Mouse (Mus musculus) hindbrain, embryonic 16.5 days (tissue): ENCODE data around the gene Ntn4. TPM values are rescaled to one million over a fixed set of nuclear protein-coding genes. Genes with fewer than 3 reads are reported as not detected.
A peak's percentile ranks its signal among the peaks of the same experiment; 100 is the strongest.

Experiments used
- ATAC-seq: fragments of 200-750 bp; cut with Nextera tagmentation; 2 replicates; pipeline ENCODE4 v1.8.0; 2017; ENCODE audit warnings: moderate TSS enrichment, moderate library complexity
- H3K27ac ChIP-seq: fragments of 300-500 bp; sonication (generic); 2 replicates; pipeline ENCODE4 v1.5.1; 2014; ENCODE audit warnings: low read depth, mild to moderate bottlenecking, control low read depth, low read length, moderate library complexity
- H3K27me3 ChIP-seq: fragments of 300-500 bp; sonication (generic); replicated peaks from 2 replicates; pipeline ENCODE4 v1.6.1; 2014; ENCODE audit warnings: low read length; ENCODE audit not compliant: control insufficient read depth, insufficient read depth
- H3K36me3 ChIP-seq: fragments of 300-500 bp; sonication (generic); 2 replicates; pipeline ENCODE4 v1.6.1; 2014; ENCODE audit warnings: mild to moderate bottlenecking, low read length, moderate library complexity, mixed read lengths; ENCODE audit not compliant: control insufficient read depth, insufficient read depth
- H3K4me1 ChIP-seq: fragments of 300-500 bp; sonication (generic); 2 replicates; pipeline ENCODE4 v1.6.1; 2014; ENCODE audit warnings: low read depth, low read length; ENCODE audit not compliant: control insufficient read depth, insufficient read depth
- H3K4me2 ChIP-seq: fragments of 300-500 bp; sonication (generic); 2 replicates; pipeline ENCODE4 v1.6.1; 2014; ENCODE audit warnings: mild to moderate bottlenecking, low read length, control low read depth, moderate library complexity
- H3K4me3 ChIP-seq: fragments of 300-500 bp; sonication (generic); 2 replicates; pipeline ENCODE4 v1.5.1; 2014; ENCODE audit warnings: mild to moderate bottlenecking, low read length, control low read depth, moderate library complexity
- H3K9ac ChIP-seq: fragments of 300-500 bp; sonication (generic); 2 replicates; pipeline ENCODE4 v1.6.1; 2014; ENCODE audit warnings: low read depth, mild to moderate bottlenecking, control low read depth, low read length, moderate library complexity
- H3K9me3 ChIP-seq: fragments of 300-500 bp; sonication (generic); 2 replicates; pipeline ENCODE4 v1.6.1; 2014; ENCODE audit warnings: mild to moderate bottlenecking, low read length, moderate library complexity; ENCODE audit not compliant: control insufficient read depth
- WGBS: fragments of 180-500 bp; shearing (Covaris S2); extraction: QIAGEN DNeasy Blood & Tissue Kit; methylation state at CpG from one replicate; pipeline ENCODE4 v1.1.7; 2014; 5-methylcytosine and 5-hydroxymethylcytosine counted together
- polyA plus RNA-seq: library from polyadenylated mRNA; unstranded; fragments of >200 nt; fragmentation: Nextera tagmentation; extraction: Ambion mirVana; gene quantifications from 2 replicates; pipeline ENCODE4 v1.2.1, GENCODE M21; 2015

The Ntn4 gene
- polyA plus RNA-seq, 1 experiment from 2014 or later = 0.81 TPM

GRCm38 (mm10) chr10:93731248-93731691, 90.8 kb downstream of the Ntn4 start:
- no peaks in the 10 kb centered on the region for H3K9me3 ChIP-seq
- H3K4me3 ChIP-seq = no peak overlapping the region
- no peak for ATAC-seq
- peaks cover 2% of the 10 kb centered on the region for H3K4me1 ChIP-seq
- H3K9ac ChIP-seq = no peak overlapping the region
- 86% methylated on average over 9 of the region's 9 CpGs for WGBS
- no peaks in the 10 kb centered on the region for H3K36me3 ChIP-seq
- H3K4me2 ChIP-seq = no peak overlapping the region
- no peak overlapping the region for H3K27ac ChIP-seq
- H3K27me3 ChIP-seq = no peaks in the 10 kb centered on the region

GRCm38 (mm10) chr10:93736114-93736645, 95.7 kb downstream of the Ntn4 start:
- ATAC-seq = peak; percentile 56; the same call in 1 of the 2 replicates

GRCm38 (mm10) chr10:93737080-93737479, 96.6 kb downstream of the Ntn4 start:
- H3K27me3 ChIP-seq = no peaks in the 10 kb centered on the region
- no peak overlapping the region for H3K9ac ChIP-seq
- H3K4me2 ChIP-seq = no peak overlapping the region
- H3K4me1 ChIP-seq = peaks cover 2% of the 10 kb centered on the region
- no peak for ATAC-seq
- no peaks in the 10 kb centered on the region for H3K9me3 ChIP-seq
- H3K27ac ChIP-seq = no peak overlapping the region
- 45% methylated on average over 5 of the region's 5 CpGs for WGBS
- no peak overlapping the region for H3K4me3 ChIP-seq
- no peaks in the 10 kb centered on the region for H3K36me3 ChIP-seq

More at GRCm38 (mm10) chr10:93736114-93736645, 95.7 kb downstream of the Ntn4 start:
- no peaks in the 10 kb centered on the region for H3K27me3 ChIP-seq
- no peak overlapping the region for H3K27ac ChIP-seq
- H3K4me3 ChIP-seq = no peak overlapping the region
- no peak overlapping the region for H3K9ac ChIP-seq
- H3K9me3 ChIP-seq = no peaks in the 10 kb centered on the region
- WGBS = 12% methylated on average over 6 of the region's 6 CpGs
- no peaks in the 10 kb centered on the region for H3K36me3 ChIP-seq
- peaks cover 2% of the 10 kb centered on the region for H3K4me1 ChIP-seq
- H3K4me2 ChIP-seq = no peak overlapping the region

GRCm38 (mm10) chr10:93741446-93742096, 101.1 kb downstream of the Ntn4 start:
- no peak for ATAC-seq
- Histone ChIP-seq H3K9ac (no peak overlapping the region), H3K4me2 (no peak overlapping the region), H3K27ac (no peak overlapping the region), H3K4me1 (no peaks in the 10 kb centered on the region; the same call in 1 of the 2 replicates), H3K9me3 (no peaks in the 10 kb centered on the region), H3K27me3 (no peaks in the 10 kb centered on the region), H3K36me3 (no peaks in the 10 kb centered on the region), H3K4me3 (no peak overlapping the region)
- 66% methylated on average over 14 of the region's 14 CpGs for WGBS

- Histone ChIP-seq H3K4me1 (no peaks in the 10 kb centered on the region), H3K9me3 (no peaks in the 10 kb centered on the region), H3K27ac (no peak overlapping the region), H3K9ac (no peak overlapping the region), H3K4me2 (no peak overlapping the region), H3K36me3 (no peaks in the 10 kb centered on the region), H3K27me3 (no peaks in the 10 kb centered on the region), H3K4me3 (no peak overlapping the region)
- 73% methylated on average over 3 of the region's 3 CpGs for WGBS
- ATAC-seq = no peak
Observed at GRCm38 (mm10) chr10:93742097-93742446, 101.6 kb downstream of the Ntn4 start.

GRCm38 (mm10) chr10:93742598-93742997, 102.1 kb downstream of the Ntn4 start:
- H3K27me3 ChIP-seq = no peaks in the 10 kb centered on the region
- H3K9ac ChIP-seq = no peak overlapping the region
- WGBS = 69% methylated on average over 6 of the region's 6 CpGs
- H3K9me3 ChIP-seq = no peaks in the 10 kb centered on the region
- no peak overlapping the region for H3K4me3 ChIP-seq
- no peak for ATAC-seq
- no peaks in the 10 kb centered on the region for H3K36me3 ChIP-seq
- H3K4me1 ChIP-seq = no peaks in the 10 kb centered on the region
- H3K27ac ChIP-seq = no peak overlapping the region
- H3K4me2 ChIP-seq = no peak overlapping the region

DNA sequence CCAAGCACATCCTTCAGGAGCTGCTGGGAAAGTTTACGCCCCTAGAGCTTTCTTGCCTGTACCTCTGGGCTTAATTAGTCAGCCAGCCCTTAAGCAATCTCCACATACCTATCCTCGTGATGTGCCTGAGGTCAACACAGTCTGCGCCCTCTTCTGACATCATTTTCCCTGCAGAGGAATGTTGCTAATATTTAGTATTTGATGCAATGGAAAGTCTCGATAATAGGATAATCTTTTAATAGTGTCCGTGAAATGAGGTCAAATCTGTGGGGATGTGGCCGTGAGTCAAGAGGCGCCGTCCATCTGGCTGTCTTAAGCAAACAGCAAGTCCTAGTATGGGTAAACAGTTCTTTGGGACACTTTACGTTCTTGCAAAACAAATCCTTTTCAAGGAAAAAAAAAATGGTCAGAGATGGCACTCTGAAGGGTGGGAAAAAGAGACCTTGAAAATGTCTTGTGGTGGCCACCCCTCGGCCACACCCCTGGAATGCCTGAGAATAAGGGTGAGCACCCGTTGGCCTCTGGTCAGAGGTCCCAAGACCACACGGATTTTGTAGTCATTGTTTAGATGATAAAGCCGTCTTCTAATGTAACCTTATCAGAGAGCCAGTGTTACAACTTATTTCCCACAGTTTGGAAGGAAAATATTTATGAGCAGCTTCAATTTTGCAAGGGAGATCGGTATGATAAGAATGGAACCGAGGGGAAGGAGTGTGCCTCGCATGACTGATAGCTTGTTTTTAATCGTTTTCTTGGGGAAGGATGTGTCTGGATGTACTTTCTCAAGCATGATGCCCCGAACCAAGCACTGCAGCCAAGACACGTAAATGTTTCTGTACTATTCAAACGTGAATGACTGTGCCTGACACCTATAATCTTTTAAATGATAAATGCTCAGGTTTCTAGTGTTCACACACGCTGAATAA, 109.0 kb downstream of the Ntn4 start:
- no peak overlapping the region for H3K27ac ChIP-seq
- no peaks in the 10 kb centered on the region for H3K4me1 ChIP-seq
- H3K9ac ChIP-seq = no peak overlapping the region
- H3K4me2 ChIP-seq = no peak overlapping the region
- no peak for ATAC-seq
- H3K4me3 ChIP-seq = no peak overlapping the region
- 72% methylated on average over 21 of the region's 21 CpGs for WGBS
- H3K27me3 ChIP-seq = no peaks in the 10 kb centered on the region
- H3K36me3 ChIP-seq = no peaks in the 10 kb centered on the region
- no peaks in the 10 kb centered on the region for H3K9me3 ChIP-seq

DNA sequence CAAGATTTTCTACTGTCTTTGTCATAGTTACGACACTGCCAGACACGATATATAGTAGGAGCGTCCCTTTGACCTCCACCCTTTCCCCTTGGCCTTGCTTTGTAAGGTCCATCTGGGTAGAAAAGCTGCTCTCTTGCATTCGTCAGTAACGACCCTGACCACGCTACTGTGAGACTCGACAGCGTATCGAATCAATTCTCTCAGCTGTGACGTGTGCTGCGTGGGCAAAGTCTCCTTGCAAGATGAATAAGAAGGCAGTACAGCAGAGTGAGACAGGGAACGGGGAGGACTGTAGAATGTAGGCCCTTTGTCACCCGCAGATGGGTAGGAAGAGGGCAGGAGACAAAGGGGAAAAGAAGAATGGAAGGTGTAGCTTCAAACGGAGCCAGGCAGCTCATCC, 110.8 kb downstream of the Ntn4 start:
- Histone ChIP-seq H3K27ac (no peak overlapping the region), H3K9me3 (no peaks in the 10 kb centered on the region), H3K4me2 (no peak overlapping the region), H3K9ac (no peak overlapping the region), H3K4me3 (no peak overlapping the region), H3K27me3 (no peaks in the 10 kb centered on the region; the same call in 1 of the 2 replicates), H3K4me1 (no peaks in the 10 kb centered on the region), H3K36me3 (no peaks in the 10 kb centered on the region)
- WGBS = 30% methylated on average over 14 of the region's 14 CpGs
- 0 out of 2 replicates have a peak, but pooled peaks have one; percentile 45 for ATAC-seq
